Mouse (Mus musculus) lung, embryonic 14.5 days (tissue): Measurements from ENCODE around the gene Abca13. TPM values are rescaled to one million over a fixed set of nuclear protein-coding genes. Genes with fewer than 3 reads are reported as not detected.

ENCODE experiments used
- ATAC-seq: fragments of 200-750 bp; cut with Nextera tagmentation; 2 replicates; pipeline ENCODE4 v1.8.0; 2017; ENCODE audit warnings: mild to moderate bottlenecking, moderate TSS enrichment, moderate library complexity; ENCODE audit not compliant: insufficient read depth
- DNase-seq: peaks from one replicate; pipeline ENCODE4 v3.0.0-alpha.2; 2015
- H3K27ac ChIP-seq: fragments of 300-500 bp; sonication (generic); 2 replicates; pipeline ENCODE4 v1.5.1; 2014; ENCODE audit warnings: low read depth, mild to moderate bottlenecking, moderate library complexity
- H3K27me3 ChIP-seq: fragments of 300-500 bp; sonication (generic); 2 replicates; pipeline ENCODE4 v1.6.1; 2014; ENCODE audit warnings: low read length, control low read depth; ENCODE audit not compliant: insufficient read depth
- H3K36me3 ChIP-seq: fragments of 300-500 bp; sonication (generic); 2 replicates; pipeline ENCODE4 v1.6.1; 2014; ENCODE audit warnings: control low read depth; ENCODE audit not compliant: insufficient read depth
- H3K4me1 ChIP-seq: fragments of 300-500 bp; sonication (generic); 2 replicates; pipeline ENCODE4 v1.6.1; 2014; ENCODE audit warnings: antibody characterized with exemption, control low read depth; ENCODE audit not compliant: insufficient read depth
- H3K4me2 ChIP-seq: fragments of 300-500 bp; sonication (generic); 2 replicates; pipeline ENCODE4 v1.6.1; 2014; ENCODE audit warnings: mild to moderate bottlenecking
- H3K4me3 ChIP-seq: fragments of 300-500 bp; sonication (generic); 2 replicates; pipeline ENCODE4 v1.5.1; 2014; ENCODE audit warnings: low read depth, low read length
- H3K9ac ChIP-seq: fragments of 300-500 bp; sonication (generic); 2 replicates; pipeline ENCODE4 v1.6.1; 2014
- H3K9me3 ChIP-seq: fragments of 300-500 bp; sonication (generic); 2 replicates; pipeline ENCODE4 v1.6.1; 2016; ENCODE audit warnings: low read depth, low read length, control low read depth
- CTCF ChIP-seq: IDR thresholded peaks from 2 replicates; pipeline ENCODE4 v1.5.1; 2016; ENCODE audit warnings: antibody characterized with exemption, low read depth
- WGBS: fragments of 180-500 bp; shearing (Covaris S2); extraction: QIAGEN DNeasy Blood & Tissue Kit; methylation state at CpG from one replicate; pipeline ENCODE4 v1.1.7; 2014; 5-methylcytosine and 5-hydroxymethylcytosine counted together
- polyA plus RNA-seq: library from polyadenylated mRNA; unstranded; fragments of >200 nt; fragmentation: Nextera tagmentation; extraction: Ambion mirVana; gene quantifications from 2 replicates; pipeline ENCODE4 v1.2.1, GENCODE M21; 2014

Gene Abca13
- polyA plus RNA-seq, 1 experiment from 2014 or later, result 0.08 TPM

DNA sequence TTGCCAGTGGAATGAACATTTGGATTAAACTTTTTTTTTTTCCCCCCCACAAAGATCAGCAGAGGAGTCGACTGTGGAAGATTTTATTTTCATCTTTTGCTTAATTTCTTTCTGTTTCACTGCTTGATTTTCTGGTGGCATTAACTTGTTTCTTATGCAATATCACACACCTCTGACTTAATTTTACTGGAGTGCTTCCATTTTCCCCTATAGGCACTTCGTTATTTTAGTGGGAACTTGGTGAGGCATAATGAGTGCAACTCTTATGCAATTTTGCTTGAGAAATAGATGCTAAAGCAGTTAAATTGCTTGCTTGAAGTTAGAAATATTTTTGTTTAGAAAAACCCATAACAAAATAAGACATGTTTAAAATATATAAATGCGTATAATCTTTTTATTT, 94.0 kb downstream of the Abca13 start:
- H3K9me3 ChIP-seq, result no peaks in the 10 kb centered on the region
- H3K27ac ChIP-seq, result no peak overlapping the region
- ATAC-seq, result no peak
- no peak for DNase-seq
- H3K4me1 ChIP-seq, result no peaks in the 10 kb centered on the region
- no peak for TF ChIP-seq CTCF
- no peaks in the 10 kb centered on the region for H3K27me3 ChIP-seq
- WGBS, result 73% methylated on average over 3 of the region's 3 CpGs
- H3K4me2 ChIP-seq, result no peak overlapping the region
- no peaks in the 10 kb centered on the region for H3K36me3 ChIP-seq
- H3K4me3 ChIP-seq, result no peak overlapping the region
- no peak overlapping the region for H3K9ac ChIP-seq

DNA sequence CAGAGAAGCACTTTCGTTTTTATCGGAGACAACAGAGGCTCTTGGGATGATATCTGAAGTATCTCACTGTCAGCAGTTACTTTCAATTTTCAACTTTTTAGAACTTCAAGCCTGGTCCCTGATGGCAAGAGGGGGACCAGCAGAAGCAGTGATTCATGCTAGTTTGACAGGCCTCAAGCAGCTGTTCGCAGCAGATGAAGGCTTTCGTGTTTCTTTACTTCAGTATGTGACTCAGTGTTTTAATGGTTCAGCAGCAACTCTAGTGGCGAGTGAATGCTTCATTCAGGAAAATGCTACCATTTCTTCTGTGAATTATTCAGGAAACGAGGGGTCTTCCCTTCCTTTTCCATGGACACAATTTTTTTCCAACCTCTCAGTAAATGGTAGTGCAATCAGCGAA, 99.4 kb downstream of the Abca13 start:
- H3K4me2 ChIP-seq, result no peak overlapping the region
- H3K27ac ChIP-seq, result no peak overlapping the region
- no peaks in the 10 kb centered on the region for H3K4me1 ChIP-seq
- no peaks in the 10 kb centered on the region for H3K36me3 ChIP-seq
- no peaks in the 10 kb centered on the region for H3K9me3 ChIP-seq
- H3K9ac ChIP-seq, result no peak overlapping the region
- no peaks in the 10 kb centered on the region for H3K27me3 ChIP-seq
- ATAC-seq, result no peak
- TF ChIP-seq CTCF, result no peak
- no peak overlapping the region for H3K4me3 ChIP-seq
- WGBS, result 75% methylated on average over 7 of the region's 7 CpGs
- DNase-seq, result no peak

DNA sequence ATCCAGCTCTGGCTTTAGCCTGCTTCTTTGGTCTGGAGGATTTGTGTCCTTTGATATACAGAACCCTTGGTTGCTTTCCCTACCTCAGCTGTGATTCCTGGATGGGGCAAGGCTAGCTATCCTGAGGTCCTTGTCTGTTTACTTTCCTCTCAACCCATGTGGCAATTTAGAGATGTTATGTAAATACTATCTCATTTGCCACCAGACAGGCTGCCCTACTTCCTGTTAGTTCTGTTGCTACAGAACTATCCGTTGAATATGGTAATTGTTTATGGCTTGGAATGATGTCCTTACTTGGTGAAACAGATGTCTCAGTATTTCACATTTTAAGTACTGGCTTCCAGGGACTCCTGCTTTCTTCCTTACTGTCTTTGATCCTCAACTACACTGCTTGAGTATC, 107.9 kb downstream of the Abca13 start:
- no peak overlapping the region for H3K9ac ChIP-seq
- no peaks in the 10 kb centered on the region for H3K36me3 ChIP-seq
- H3K4me3 ChIP-seq, result no peak overlapping the region
- no peak overlapping the region for H3K27ac ChIP-seq
- ATAC-seq (no peak), DNase-seq (peak; percentile 12)
- TF ChIP-seq CTCF, result no peak
- 18% methylated on average over 1 of the region's 1 CpGs for WGBS
- H3K27me3 ChIP-seq, result no peaks in the 10 kb centered on the region
- H3K9me3 ChIP-seq, result no peaks in the 10 kb centered on the region
- no peaks in the 10 kb centered on the region for H3K4me1 ChIP-seq
- no peak overlapping the region for H3K4me2 ChIP-seq

DNA sequence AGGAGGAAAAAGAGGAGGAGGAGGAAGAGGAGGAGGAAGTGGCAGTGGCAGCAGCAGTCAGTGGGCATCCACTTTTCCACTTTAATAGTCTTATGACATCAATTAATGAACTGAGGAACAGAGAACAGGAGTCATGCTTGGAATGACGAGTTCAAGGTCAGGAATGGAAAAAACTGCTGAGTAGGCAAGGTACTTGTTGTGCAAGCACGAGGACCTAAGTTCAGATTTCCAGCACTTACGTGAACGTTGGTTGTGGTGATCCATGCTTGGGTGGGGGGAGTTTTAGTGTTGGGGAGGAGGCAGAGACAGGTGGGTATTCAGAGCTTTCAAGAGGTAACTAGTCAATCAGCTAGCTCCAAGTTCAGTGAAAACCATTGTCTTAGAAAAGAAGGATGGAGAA, 113.7 kb downstream of the Abca13 start:
- Histone ChIP-seq H3K27me3 (no peaks in the 10 kb centered on the region), H3K4me3 (no peak overlapping the region), H3K4me1 (no peaks in the 10 kb centered on the region), H3K4me2 (no peak overlapping the region), H3K36me3 (no peaks in the 10 kb centered on the region), H3K27ac (no peak overlapping the region), H3K9me3 (no peaks in the 10 kb centered on the region), H3K9ac (no peak overlapping the region)
- TF ChIP-seq CTCF, result no peak
- 81% methylated on average over 4 of the region's 4 CpGs for WGBS
- ATAC-seq (no peak), DNase-seq (no peak)

DNA sequence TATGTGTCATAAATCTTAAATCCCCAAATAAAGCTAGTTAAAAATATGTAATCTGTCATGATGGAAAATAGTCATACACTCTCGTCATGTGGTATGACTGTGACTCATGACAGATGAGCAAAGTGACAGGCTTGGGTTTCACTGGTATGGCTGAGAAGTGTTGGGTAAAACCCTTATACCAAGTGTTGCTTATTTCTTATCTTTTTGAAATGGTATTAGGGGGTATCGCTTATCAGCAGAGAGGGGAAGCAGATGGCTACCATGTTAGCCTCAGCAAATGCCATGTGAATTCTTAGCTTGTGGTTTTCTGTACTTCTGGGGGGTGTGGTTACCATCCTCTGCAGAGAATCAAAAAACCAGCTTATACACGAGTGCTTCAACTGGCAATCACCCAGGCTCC, 124.8 kb downstream of the Abca13 start:
- Histone ChIP-seq H3K4me2 (no peak overlapping the region), H3K27ac (no peak overlapping the region), H3K27me3 (no peaks in the 10 kb centered on the region), H3K4me3 (no peak overlapping the region), H3K9me3 (no peaks in the 10 kb centered on the region), H3K36me3 (no peaks in the 10 kb centered on the region), H3K4me1 (no peaks in the 10 kb centered on the region), H3K9ac (no peak overlapping the region)
- WGBS, result 58% methylated on average over 3 of the region's 3 CpGs
- DNase-seq (no peak), ATAC-seq (no peak)
- TF ChIP-seq CTCF, result no peak

DNA sequence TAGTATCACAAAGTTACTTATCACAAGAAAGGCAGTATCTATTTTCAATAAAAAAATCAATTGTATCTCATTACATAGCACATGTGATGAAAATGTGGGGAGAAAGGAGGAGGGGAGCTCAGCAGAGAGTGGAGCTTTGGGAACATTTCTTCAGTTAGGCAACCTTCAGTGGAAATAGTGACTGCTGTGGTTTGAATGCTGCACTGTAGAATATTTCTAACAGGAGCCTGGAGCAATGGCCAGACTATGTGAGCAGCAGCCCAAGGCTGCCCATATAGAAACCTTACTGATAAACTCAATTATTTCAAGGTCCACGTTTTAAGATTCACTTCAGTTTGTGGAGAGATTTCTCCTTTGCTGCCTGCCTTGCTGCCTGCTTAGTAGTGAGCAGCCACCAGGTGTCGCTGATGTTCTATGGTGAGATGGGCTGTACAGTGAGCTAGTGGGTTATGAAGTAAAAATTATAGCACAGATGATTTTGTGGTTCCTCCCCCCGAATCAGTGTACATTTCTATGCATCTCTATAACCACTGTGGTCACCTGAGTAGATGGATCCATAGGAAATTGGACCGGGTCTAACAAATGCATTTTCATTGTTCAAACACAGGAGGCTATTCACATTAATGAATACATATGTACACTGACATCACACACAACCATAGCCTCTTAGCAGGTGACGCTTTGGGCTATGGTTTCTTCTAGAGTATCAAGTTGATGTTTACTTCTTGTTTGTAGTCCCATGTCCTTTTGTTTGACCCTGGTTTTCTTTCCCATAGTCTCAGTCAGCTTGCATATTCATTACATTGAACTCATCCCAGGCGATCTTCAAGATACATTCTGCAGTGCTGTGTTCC, 125.6 kb downstream of the Abca13 start:
- no peaks in the 10 kb centered on the region for H3K27me3 ChIP-seq
- no peak overlapping the region for H3K9ac ChIP-seq
- peak; percentile 92 for TF ChIP-seq CTCF
- H3K27ac ChIP-seq, result no peak overlapping the region
- H3K9me3 ChIP-seq, result no peaks in the 10 kb centered on the region
- no peaks in the 10 kb centered on the region for H3K36me3 ChIP-seq
- ATAC-seq, result peak; percentile 90
- no peak overlapping the region for H3K4me3 ChIP-seq
- H3K4me2 ChIP-seq, result no peak overlapping the region
- DNase-seq, result peak; percentile 86
- no peaks in the 10 kb centered on the region for H3K4me1 ChIP-seq
- WGBS, result 35% methylated on average over 6 of the region's 6 CpGs

DNA sequence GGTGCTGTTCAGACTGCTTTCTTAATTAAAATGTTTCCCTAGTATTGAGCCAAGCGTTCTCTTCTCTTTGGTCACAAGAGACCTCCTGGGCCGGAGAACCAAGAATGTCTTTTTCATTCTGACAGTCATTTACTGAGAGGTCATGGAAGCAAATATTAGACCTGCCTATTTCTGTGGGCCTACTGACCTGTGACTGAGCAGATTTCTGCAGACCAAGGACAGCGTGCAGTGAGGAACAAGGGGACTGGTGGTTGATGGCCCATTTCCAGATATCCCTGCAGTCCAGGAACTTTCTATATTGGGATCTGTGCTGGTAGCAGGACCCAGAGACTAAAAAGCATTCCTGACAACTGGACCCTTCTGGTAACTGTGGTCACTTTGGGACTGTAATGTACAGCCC, 146.4 kb downstream of the Abca13 start:
- WGBS, result 78% methylated on average over 3 of the region's 3 CpGs

More for the DNA sequence above, 146.4 kb downstream of the Abca13 start:
- H3K9ac ChIP-seq, result no peak overlapping the region
- H3K4me3 ChIP-seq, result no peak overlapping the region
- no peaks in the 10 kb centered on the region for H3K4me1 ChIP-seq
- no peaks in the 10 kb centered on the region for H3K27me3 ChIP-seq
- no peaks in the 10 kb centered on the region for H3K9me3 ChIP-seq
- no peaks in the 10 kb centered on the region for H3K36me3 ChIP-seq
- no peak overlapping the region for H3K27ac ChIP-seq
- TF ChIP-seq CTCF, result no peak
- ATAC-seq (no peak), DNase-seq (no peak)
- no peak overlapping the region for H3K4me2 ChIP-seq
